Mouse (Mus musculus) adipose tissue, adult 10 weeks (tissue): ENCODE data around the gene Gm10358. TPM values are rescaled to one million over a fixed set of nuclear protein-coding genes. Genes with fewer than 3 reads are reported as not detected.

Source experiments
- polyA plus RNA-seq: library from polyadenylated mRNA; stranded (reverse); fragments of 350-450 nt; fragmentation: Illumina TruSeq; extraction: RNeasy Lipid Tissue Mini Kit (QIAGEN cat#74804); gene quantifications from one replicate; pipeline ENCODE4 v1.2.3, GENCODE M21; 2014; ENCODE audit warnings: low read depth, low replicate concordance

Gene Gm10358
- not detected for polyA plus RNA-seq

DNA sequence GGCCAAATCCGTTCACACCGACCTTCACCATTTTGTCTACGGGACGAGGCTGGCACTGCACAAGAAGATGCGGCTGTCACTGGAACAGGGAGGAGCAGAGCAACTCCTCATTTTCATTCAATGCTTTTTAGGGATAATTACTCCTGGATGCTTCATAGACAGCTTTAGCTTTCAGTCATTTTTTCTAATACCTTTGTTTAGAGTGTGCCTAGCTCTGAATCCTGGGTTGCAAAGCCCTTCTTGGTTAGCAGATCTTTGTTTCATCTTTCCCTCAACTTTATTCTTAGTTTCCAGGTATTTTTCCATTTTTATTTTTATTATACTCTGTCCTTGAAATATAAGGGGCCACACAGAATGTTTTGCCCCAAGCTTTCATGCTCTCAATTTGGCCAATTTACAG lies at the start of gene Gm10358:
Gene Gm10358 (minus strand): TSS at position 101 of the 400 bp plus-strand sequence.

DNA sequence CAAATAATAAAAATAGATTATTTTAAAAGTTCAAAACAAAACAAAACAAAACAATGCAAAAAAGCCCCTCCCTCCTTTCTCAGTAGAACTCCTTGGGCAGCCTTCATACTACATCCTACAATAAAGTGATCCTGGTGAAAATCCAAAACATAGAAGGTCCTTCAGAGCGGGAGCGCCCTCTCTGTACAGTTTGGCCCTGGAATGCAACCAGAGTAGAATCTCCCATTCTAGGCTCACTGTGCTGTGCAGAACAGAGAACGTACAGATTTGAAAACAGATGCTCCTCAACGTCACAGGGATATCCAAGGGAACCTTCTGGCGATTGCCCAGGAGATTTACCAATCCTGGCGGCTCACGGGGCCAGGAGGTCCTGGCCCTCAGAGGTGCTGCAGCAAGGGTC lies 42.0 kb upstream of the Gm10358 start, which contains the start of gene Iqcm:
Gene Iqcm (plus strand): TSS at position 301 of the 400 bp plus-strand sequence.

Other genes with a start within 250 kb of the Gm10358 start
- 5.6 TPM for gene Rasd2, start 192.6 kb downstream of the Gm10358 start, polyA plus RNA-seq
- gene Iqcm, start 42.1 kb upstream of the Gm10358 start, polyA plus RNA-seq: 2.1 TPM